Mouse (Mus musculus): ENCODE data around the gene Rspry1. TPM values are rescaled to one million over a fixed set of nuclear protein-coding genes. Genes with fewer than 3 reads are reported as not detected.

Gene Rspry1
- polyA plus RNA-seq, 1 experiment from 2014 or later: 22.6 TPM

DNA sequence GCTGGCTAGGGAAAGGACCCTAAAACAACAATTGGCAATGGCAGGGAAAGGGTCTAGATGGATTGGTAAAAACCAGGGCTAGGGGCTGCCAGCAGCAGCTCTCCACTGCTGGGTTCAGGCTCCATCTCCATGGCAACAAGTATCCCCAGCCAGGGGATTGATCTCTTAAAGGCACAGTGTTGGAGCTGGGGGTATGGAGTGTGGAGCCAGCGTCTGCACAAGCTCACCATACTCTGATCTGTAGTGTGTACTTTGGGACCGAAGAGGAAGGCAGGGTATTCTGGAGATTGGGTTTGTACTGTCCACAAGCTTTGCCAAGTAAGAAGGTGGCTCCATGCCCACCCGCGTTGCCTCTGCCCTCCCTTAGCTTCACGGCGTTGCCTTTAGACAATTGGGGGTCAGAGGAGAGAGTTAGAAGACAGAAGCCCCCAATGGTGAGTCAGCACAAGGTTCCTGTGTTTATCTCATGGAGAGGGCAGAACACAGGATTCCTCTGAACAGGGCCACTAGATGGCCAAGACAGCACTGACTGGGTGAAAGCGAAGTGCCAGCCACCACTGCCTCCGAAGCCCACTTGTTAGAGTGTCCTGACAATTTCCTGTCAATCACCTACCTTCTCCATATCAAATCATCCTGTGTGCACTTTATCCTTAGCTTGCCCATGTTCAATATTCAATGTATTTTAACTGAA, 34.4 kb upstream of the Rspry1 start:
- Histone ChIP-seq H3K4me2 (ENCODE audit: low read length) (no peak overlapping the region), H3K4me1 (ENCODE audit: control insufficient read depth in 2 of 2, insufficient read depth in 2 of 2, low read length in 2 of 2) (no peaks in the 10 kb centered on the region), H3K36me3 (ENCODE audit: control insufficient read depth, insufficient read depth, low read length) (no peaks in the 10 kb centered on the region), H3K9me3 (ENCODE audit: control insufficient read depth, low read length) (no peaks in the 10 kb centered on the region), H3K27me3 (ENCODE audit: control insufficient read depth, insufficient read depth, low read length) (no peaks in the 10 kb centered on the region), H3K4me3 (ENCODE audit: control insufficient read depth in 1 of 2, insufficient read depth in 1 of 2, low read depth in 1 of 2, low read length in 2 of 2) (no peak overlapping the region), H3K9ac (ENCODE audit: low read length) (no peak overlapping the region), H3K27ac (replicated peaks in 1 of 2; ENCODE audit: control insufficient read depth in 1 of 2, insufficient read depth in 1 of 2, low read depth in 2 of 2, low read length in 2 of 2) (no peak overlapping the region)
- ATAC-seq (ENCODE audit: insufficient number of reproducible peaks, insufficient read depth, low FRiP score, low read depth): no peak
- 72% methylated on average over 8 of the region's 8 CpGs for WGBS

DNA sequence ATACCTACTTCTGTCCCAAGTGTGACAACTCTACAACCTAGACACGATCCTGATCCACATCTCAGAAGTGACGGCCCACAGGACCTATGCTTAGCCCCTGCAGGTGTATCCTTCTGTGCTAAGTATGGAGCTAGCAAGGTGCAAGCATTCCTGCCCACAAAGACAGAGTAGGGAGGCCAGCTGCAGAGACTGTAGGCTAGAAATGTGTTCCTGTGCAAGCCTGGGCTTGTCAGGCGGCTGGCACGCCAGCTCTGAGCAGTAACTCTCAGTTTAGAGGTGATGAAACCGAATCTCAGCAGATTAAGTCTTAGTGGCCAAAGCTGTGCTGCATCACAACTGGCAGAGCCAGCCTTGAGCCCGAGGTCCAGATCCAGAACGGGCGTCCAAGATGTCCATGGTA, 33.6 kb upstream of the Rspry1 start:
- ATAC-seq (ENCODE audit: insufficient number of reproducible peaks, insufficient read depth, low FRiP score, low read depth): no peak
- Histone ChIP-seq H3K27me3 (ENCODE audit: control insufficient read depth, insufficient read depth, low read length) (no peaks in the 10 kb centered on the region), H3K9ac (ENCODE audit: low read length) (no peak overlapping the region), H3K4me3 (ENCODE audit: control insufficient read depth in 1 of 2, insufficient read depth in 1 of 2, low read depth in 1 of 2, low read length in 2 of 2) (no peak overlapping the region), H3K4me1 (ENCODE audit: control insufficient read depth in 2 of 2, insufficient read depth in 2 of 2, low read length in 2 of 2) (no peaks in the 10 kb centered on the region), H3K27ac (replicated peaks in 1 of 2; ENCODE audit: control insufficient read depth in 1 of 2, insufficient read depth in 1 of 2, low read depth in 2 of 2, low read length in 2 of 2) (no peak overlapping the region), H3K4me2 (ENCODE audit: low read length) (no peak overlapping the region), H3K9me3 (ENCODE audit: control insufficient read depth, low read length) (no peaks in the 10 kb centered on the region), H3K36me3 (ENCODE audit: control insufficient read depth, insufficient read depth, low read length) (peaks cover 5% of the 10 kb centered on the region)
- 79% methylated on average over 8 of the region's 8 CpGs for WGBS

DNA sequence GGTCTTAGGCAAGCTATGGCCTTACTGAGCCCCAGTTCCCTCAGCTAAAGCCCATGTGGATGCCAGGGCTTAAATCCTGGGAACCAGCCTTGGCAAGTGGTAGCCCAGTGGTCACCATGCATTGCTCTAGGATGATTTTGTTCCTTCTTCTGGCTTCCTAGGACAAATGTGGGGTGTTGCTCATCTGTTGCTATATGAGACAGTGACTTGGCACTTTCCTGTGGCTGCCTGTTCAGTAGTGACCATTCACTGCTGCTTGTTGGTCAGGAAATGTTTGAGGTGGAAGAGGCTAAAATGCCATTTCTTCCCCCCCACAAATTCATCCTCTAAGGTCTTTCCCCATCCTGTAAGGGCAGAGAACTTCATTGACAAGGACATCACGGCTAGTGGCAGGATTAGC, 32.3 kb upstream of the Rspry1 start:
- H3K9me3 ChIP-seq (ENCODE audit: control insufficient read depth, low read length): no peaks in the 10 kb centered on the region
- H3K36me3 ChIP-seq (ENCODE audit: control insufficient read depth, insufficient read depth, low read length): peaks cover 18% of the 10 kb centered on the region
- 55% methylated on average over 1 of the region's 1 CpGs for WGBS

DNA sequence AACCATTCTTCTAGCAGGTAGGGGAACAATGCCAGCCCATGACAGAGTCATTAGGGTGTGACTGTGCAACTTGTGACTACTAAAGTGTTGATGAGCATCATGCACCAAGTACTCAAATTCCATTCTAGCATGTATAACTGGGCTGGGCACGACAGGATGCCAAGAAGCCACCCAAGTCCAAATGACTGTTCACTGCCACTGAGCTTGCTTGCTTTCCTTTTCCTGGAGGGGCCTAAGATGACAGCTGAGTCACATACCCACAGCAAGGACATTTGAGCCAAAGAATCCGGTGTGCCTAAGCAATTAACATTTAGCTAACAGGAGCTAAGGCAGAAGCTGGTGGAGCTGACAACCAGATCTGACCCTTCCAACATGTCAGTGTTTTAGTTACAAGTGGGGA, 29.8 kb upstream of the Rspry1 start:
- H3K4me2 ChIP-seq (ENCODE audit: low read length): no peak overlapping the region
- no peaks in the 10 kb centered on the region for H3K4me1 ChIP-seq (ENCODE audit: control insufficient read depth in 2 of 2, insufficient read depth in 2 of 2, low read length in 2 of 2)
- peaks cover 43% of the 10 kb centered on the region for H3K36me3 ChIP-seq (ENCODE audit: control insufficient read depth, insufficient read depth, low read length)
- H3K27me3 ChIP-seq (ENCODE audit: control insufficient read depth, insufficient read depth, low read length): no peaks in the 10 kb centered on the region
- H3K9ac ChIP-seq (ENCODE audit: low read length): no peak overlapping the region
- ATAC-seq (ENCODE audit: insufficient number of reproducible peaks, insufficient read depth, low FRiP score, low read depth): no peak
- H3K4me3 ChIP-seq (ENCODE audit: control insufficient read depth in 1 of 2, insufficient read depth in 1 of 2, low read depth in 1 of 2, low read length in 2 of 2): no peak overlapping the region
- no peaks in the 10 kb centered on the region for H3K9me3 ChIP-seq (ENCODE audit: control insufficient read depth, low read length)
- no peak overlapping the region for H3K27ac ChIP-seq (replicated peaks in 1 of 2; ENCODE audit: control insufficient read depth in 1 of 2, insufficient read depth in 1 of 2, low read depth in 2 of 2, low read length in 2 of 2)
- 78% methylated on average over 2 of the region's 2 CpGs for WGBS

More for the DNA sequence above, 32.3 kb upstream of the Rspry1 start:
- no peak overlapping the region for H3K27ac ChIP-seq (replicated peaks in 1 of 2; ENCODE audit: control insufficient read depth in 1 of 2, insufficient read depth in 1 of 2, low read depth in 2 of 2, low read length in 2 of 2)
- H3K27me3 ChIP-seq (ENCODE audit: control insufficient read depth, insufficient read depth, low read length): no peaks in the 10 kb centered on the region
- no peak overlapping the region for H3K4me3 ChIP-seq (ENCODE audit: control insufficient read depth in 1 of 2, insufficient read depth in 1 of 2, low read depth in 1 of 2, low read length in 2 of 2)
- no peak overlapping the region for H3K4me2 ChIP-seq (ENCODE audit: low read length)
- no peak for ATAC-seq (ENCODE audit: insufficient number of reproducible peaks, insufficient read depth, low FRiP score, low read depth)
- no peak overlapping the region for H3K9ac ChIP-seq (ENCODE audit: low read length)
- H3K4me1 ChIP-seq (ENCODE audit: control insufficient read depth in 2 of 2, insufficient read depth in 2 of 2, low read length in 2 of 2): no peaks in the 10 kb centered on the region

DNA sequence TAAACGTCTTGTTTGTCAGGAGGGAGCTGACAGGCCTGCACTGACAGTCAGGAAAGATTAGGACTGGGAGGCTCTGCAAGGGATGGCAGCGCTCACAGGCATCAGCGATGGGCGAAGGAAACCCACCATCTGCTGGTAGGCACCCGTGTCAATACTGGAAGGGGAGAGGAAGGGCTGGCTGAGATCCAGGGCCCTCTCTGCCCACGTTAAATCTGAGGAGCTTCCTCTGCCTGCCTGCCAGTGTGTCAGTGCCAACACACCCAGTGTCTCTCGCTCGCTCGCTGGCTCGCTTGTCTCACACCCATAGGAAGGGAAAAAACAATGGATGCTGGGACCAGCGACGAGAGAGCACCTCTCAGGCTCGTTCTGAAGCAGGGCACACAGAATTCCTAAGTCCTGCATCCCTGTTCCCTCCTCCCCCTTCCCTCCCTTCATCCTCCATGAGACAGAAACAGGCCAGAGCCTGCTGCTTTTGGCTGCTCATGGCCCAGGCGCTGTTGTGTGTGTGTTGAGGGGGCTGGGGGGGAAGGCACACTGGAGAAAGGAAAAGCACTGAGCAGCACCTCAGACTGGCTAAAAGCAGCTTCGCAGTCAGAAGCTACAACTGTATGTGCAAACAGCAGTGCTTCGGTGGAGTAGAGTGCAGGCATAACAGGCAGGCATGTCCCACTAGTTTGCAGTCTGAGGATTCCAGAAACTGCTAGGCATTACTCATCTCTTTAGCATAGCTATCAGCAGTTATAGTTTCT, 27.4 kb upstream of the Rspry1 start:
- Histone ChIP-seq H3K4me1 (ENCODE audit: control insufficient read depth in 2 of 2, insufficient read depth in 2 of 2, low read length in 2 of 2) (no peaks in the 10 kb centered on the region), H3K9ac (ENCODE audit: low read length) (no peak overlapping the region), H3K4me3 (ENCODE audit: control insufficient read depth in 1 of 2, insufficient read depth in 1 of 2, low read depth in 1 of 2, low read length in 2 of 2) (no peak overlapping the region), H3K4me2 (ENCODE audit: low read length) (no peak overlapping the region), H3K27me3 (ENCODE audit: control insufficient read depth, insufficient read depth, low read length) (no peaks in the 10 kb centered on the region), H3K36me3 (ENCODE audit: control insufficient read depth, insufficient read depth, low read length) (peaks cover 67% of the 10 kb centered on the region), H3K27ac (replicated peaks in 1 of 2; ENCODE audit: control insufficient read depth in 1 of 2, insufficient read depth in 1 of 2, low read depth in 2 of 2, low read length in 2 of 2) (no peak overlapping the region), H3K9me3 (ENCODE audit: control insufficient read depth, low read length) (no peaks in the 10 kb centered on the region)
- 80% methylated on average over 16 of the region's 16 CpGs for WGBS
- ATAC-seq (ENCODE audit: insufficient number of reproducible peaks, insufficient read depth, low FRiP score, low read depth): no peak

DNA sequence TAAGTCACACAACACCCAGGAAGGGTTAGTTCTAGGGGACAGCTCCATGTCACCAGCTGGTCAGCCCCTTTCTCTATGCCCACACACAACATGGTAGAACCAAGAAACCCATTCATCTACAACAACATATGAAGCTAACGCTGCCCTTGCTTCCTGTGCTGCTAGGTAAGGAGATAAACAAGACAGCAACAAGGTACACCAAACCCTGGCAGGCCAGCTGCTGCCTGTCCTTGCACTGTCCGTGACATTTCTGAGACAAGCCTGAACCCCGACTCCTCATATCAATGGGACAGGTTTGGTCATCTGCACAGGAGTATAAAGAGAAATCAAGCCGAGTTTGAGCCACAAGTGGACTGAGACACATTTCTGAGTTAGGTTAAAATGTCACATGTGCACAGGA, 26.6 kb upstream of the Rspry1 start:
- H3K4me2 ChIP-seq (ENCODE audit: low read length): no peak overlapping the region
- WGBS: 86% methylated on average over 4 of the region's 4 CpGs
- H3K4me1 ChIP-seq (ENCODE audit: control insufficient read depth in 2 of 2, insufficient read depth in 2 of 2, low read length in 2 of 2): no peaks in the 10 kb centered on the region
- no peaks in the 10 kb centered on the region for H3K27me3 ChIP-seq (ENCODE audit: control insufficient read depth, insufficient read depth, low read length)
- no peak for ATAC-seq (ENCODE audit: insufficient number of reproducible peaks, insufficient read depth, low FRiP score, low read depth)
- no peak overlapping the region for H3K4me3 ChIP-seq (ENCODE audit: control insufficient read depth in 1 of 2, insufficient read depth in 1 of 2, low read depth in 1 of 2, low read length in 2 of 2)
- H3K36me3 ChIP-seq (ENCODE audit: control insufficient read depth, insufficient read depth, low read length): peaks cover 75% of the 10 kb centered on the region
- no peaks in the 10 kb centered on the region for H3K9me3 ChIP-seq (ENCODE audit: control insufficient read depth, low read length)
- no peak overlapping the region for H3K9ac ChIP-seq (ENCODE audit: low read length)
- no peak overlapping the region for H3K27ac ChIP-seq (replicated peaks in 1 of 2; ENCODE audit: control insufficient read depth in 1 of 2, insufficient read depth in 1 of 2, low read depth in 2 of 2, low read length in 2 of 2)

DNA sequence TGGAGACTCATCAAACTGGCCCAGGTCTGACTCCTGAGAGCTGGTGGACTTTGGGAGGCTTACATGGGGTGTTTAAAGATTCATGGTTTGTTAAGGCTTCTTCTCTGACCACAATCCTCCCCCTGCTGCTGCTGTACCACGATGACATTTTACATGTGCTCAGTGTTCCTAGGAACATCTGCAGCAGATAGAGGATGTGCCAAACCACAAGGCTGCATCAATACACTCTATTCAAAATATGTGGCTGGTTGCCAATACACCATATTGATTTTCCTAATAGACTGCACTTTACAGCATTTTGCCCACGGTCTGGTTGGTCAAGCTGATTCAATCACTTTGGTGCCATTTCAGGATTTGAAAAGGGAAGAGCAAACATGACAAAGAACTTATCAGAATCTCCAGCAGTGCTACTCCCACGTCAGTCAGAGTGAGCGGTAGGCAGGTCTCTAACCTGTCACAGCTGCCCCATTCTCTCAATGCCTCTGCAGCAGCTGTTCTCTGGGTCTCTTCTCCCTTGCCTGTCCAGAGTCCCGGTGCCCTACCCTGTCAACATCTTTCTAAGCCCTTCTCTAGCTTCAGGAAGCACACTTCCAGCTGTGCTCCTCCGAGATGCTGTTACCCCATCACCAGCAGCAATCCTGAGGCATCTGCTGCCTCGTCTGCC, 19.8 kb upstream of the Rspry1 start:
- H3K9me3 ChIP-seq (ENCODE audit: control insufficient read depth, low read length): no peaks in the 10 kb centered on the region
- no peaks in the 10 kb centered on the region for H3K4me1 ChIP-seq (ENCODE audit: control insufficient read depth in 2 of 2, insufficient read depth in 2 of 2, low read length in 2 of 2)
- no peak overlapping the region for H3K4me2 ChIP-seq (ENCODE audit: low read length)
- ATAC-seq (ENCODE audit: insufficient number of reproducible peaks, insufficient read depth, low FRiP score, low read depth): no peak
- H3K9ac ChIP-seq (ENCODE audit: low read length): no peak overlapping the region
- H3K4me3 ChIP-seq (ENCODE audit: control insufficient read depth in 1 of 2, insufficient read depth in 1 of 2, low read depth in 1 of 2, low read length in 2 of 2): no peak overlapping the region
- WGBS: 85% methylated on average over 7 of the region's 7 CpGs
- peaks cover 98% of the 10 kb centered on the region for H3K36me3 ChIP-seq (ENCODE audit: control insufficient read depth, insufficient read depth, low read length)
- H3K27me3 ChIP-seq (ENCODE audit: control insufficient read depth, insufficient read depth, low read length): no peaks in the 10 kb centered on the region
- H3K27ac ChIP-seq (replicated peaks in 1 of 2; ENCODE audit: control insufficient read depth in 1 of 2, insufficient read depth in 1 of 2, low read depth in 2 of 2, low read length in 2 of 2): no peak overlapping the region
